Mouse (Mus musculus) cerebellum, adult (tissue): ENCODE measurements around the gene Mrpl49.

Experiments
- ATAC-seq: cut with Nextera tagmentation; 2 replicates; pipeline ENCODE4 v1.9.2; 2017; ENCODE audit warnings: mild to moderate bottlenecking, moderate library complexity, mixed read lengths; ENCODE audit not compliant: insufficient number of reproducible peaks, low FRiP score, low TSS enrichment

The Mrpl49 gene

DNA sequence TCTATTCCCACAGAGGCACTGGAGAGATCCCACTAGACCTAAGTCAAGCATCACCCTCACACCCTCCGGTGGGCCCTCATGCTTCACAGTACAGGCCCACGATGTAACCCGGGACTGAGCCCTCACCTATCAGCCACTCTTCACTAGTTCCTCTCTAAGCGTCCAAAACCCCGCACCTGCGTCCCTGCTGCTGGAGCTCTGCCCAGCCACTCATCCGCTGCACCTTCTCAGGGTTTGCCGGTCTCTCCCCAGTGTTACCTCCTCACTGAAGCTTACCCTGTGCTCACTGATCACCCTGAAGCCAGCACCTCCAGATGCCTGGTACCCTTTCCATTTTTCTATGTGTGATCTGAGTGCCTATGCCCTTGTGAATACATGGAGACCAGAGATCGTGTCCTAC, 15.3 kb downstream of the Mrpl49 start:
- ATAC-seq: no peak

DNA sequence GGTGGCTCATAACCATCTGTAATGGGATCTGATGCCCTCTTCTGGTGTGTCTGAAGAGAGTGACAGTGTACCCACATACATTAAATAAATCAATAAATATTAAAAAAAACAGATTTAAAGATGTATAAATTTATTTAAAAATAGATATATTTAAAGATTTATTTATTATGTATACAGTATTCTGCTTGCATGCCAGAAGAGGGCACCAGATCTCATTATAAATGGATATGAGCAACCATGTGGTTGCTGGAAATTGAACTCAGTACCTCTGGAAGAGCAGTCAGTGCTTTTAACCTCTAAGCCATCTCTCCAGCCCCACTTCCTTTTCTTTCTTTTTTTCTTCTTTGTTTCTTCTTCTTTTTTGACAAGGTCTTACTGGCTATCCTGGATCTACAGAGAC, 17.6 kb downstream of the Mrpl49 start:
- ATAC-seq: no peak

DNA sequence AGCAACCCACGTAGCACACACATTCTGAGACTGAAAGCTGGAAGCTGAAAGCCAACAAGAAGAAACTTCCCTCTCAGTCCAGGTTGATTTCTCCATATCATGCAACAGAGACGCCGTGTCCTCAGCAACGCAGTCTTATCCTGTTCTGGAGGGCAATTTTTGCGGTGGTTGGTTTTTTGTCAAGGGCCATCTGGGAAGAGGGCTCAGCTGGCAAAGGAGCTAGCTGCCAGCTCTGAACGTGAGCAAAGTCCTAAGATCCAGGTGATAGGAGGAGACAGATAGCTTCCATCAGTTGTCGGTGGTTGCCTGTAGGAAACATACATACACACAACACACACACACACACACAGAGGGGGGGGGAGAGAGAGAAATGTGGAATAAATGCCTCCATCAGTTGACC, 19.3 kb downstream of the Mrpl49 start:
- ATAC-seq: no peak

DNA sequence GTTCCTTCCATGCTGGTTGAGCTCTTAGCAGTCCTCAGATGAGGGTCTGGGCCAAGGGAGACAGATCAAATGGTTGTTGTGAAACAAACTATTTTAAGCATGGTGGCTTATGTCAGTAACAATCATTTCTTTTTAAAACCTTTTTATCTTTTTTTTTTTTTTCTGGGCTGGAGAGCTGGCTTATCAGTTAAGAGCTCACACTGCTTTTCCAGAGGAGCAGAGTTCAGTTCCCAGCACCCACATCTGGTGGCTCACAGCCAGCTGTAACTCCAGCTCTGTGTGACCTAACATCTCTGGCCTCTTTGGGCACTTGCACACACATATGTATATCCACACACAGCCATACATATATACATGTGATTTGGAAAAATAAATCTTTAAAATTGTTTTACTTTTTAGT, 19.9 kb downstream of the Mrpl49 start:
- ATAC-seq: no peak

DNA sequence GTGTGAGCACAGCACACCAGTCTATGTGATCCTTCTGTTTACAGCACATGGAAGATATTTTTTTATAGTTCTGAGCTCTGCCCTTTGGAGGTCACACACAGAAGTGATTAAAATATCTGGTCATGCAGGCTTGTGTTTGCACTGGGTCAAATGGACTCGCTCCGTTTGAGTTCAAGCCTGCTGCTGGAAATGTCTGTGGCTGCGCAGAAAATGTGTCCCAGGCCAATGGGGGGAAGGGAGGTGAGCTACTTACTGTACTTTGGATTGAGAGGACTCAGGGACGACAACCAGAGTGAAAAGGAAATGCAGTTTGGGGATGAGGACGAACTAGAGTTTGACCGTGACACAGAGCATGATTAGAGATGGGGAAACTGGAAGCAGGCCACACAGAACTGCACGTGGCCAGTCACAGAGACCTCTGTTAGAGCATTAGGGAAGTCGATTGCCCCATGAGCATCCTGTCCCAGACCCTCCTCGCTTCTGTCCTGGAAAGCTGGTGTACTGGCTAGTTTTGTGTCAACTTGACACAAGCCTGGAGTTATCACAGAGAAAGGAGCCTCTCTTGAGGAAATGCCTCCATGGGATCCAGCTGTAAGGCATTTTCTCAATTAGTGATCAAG, 21.5 kb downstream of the Mrpl49 start:
- ATAC-seq: no peak

DNA sequence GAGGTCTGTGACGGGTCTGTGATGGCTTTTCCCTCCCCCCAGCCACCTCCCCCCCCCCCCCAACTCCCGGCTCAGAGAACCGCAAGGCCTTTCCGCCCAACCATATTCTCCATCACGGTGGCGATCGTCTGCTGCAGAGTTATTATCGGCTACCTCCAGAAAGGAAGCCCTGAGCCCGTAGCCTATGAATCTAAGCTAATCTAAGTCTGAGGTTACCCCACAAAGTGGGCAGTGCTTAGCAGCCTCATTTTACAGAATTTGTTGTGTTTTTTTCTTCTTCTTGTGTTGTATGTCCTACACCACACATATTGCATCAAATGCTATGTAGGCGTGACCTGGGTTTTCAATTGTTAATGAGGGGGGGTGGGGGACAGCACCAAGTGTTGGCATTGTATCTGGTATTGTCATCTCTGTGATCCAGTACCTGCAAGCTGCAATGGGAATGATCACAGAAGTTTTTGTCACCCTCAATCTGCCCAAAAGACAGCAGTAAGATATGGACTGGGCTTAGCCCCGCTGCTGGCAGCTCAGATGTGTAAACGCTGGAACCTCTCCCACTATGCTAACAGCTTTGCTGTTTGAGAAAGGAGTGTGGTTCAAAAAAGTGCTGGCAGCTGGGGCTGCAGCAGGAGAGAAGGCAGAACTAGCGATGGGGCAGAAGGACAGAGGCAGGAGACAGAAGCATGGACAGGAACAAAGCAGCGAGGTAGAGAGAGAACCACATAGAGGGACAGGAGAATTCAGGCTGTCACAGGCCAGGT, 26.9 kb downstream of the Mrpl49 start:
- ATAC-seq: no peak

DNA sequence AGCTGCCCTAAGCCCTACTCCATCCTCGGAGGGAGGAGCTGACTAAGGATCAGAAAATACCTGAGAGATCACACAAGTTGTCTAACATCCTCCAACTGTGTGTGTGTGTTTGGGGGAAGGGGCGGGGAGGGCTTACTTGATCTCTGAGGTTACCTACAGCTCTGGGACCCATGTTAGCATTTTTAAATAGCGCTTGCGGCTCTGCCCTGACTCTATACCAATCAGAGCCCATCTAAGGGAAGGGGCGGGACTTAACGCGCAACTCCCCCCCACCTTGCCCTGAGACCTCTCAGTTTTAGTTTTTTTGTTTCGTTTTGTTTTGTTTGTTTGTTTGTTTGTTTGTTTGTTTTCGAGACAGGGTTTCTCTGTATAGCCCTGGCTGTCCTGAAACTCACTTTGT, 28.2 kb downstream of the Mrpl49 start:
- no peak for ATAC-seq

DNA sequence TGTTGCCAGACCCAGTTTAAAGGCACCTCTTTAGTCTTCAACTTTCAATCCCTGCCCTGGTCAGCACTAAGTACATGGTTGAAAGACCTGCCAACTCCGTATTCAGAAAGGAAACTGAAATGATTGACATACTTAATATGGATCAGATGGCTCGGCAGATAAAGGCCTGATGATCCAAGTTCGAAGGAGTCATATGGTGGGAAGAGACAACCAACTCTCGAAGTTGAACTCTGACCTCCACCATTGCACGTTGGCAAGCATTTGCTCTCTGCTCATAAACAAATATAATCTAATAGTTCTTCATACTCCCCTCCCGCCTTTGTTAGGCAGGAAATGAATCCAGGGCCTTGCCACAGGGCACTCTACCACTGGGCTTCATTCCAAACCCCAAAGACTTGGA, 28.6 kb downstream of the Mrpl49 start:
- no peak for ATAC-seq

DNA sequence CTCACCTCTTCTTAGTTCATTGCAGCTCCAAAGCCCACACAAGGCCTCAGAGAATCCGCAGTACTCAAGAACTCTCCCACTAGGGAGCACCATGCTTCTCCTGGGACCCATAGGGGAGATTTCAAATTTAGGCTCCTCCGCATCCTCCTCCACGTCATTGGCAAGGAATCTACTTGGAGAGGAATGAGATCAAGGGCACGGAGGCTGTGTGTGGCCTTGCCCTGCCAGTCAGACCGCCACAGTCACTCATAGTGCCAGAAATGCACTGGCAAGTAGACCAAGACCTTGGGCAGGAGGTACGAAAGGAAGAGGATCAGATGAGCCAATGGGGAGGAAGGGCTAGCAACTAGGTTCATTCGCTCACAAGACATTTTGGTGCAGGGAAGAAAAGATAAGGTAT, 33.7 kb downstream of the Mrpl49 start:
- ATAC-seq: no peak

DNA sequence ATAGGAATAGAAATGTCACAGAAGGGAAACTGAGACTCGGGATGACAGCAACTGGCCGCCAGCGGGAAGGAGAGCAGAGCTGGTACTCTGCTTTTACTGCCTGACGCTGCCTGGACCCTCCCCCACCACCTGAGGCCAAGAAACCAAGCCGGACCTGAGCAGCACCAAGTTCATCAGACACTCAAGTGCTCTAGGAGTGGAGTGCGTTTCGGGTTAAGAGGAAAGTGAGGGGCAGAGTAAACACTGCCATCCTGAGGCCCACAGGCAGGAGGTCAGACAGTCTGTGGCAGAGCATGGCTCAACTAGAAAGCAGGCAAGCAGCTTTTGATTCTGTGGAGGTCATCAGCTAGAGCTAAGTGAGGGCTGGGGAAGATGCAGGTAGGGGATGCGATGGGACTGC, 34.5 kb downstream of the Mrpl49 start:
- ATAC-seq: no peak

DNA sequence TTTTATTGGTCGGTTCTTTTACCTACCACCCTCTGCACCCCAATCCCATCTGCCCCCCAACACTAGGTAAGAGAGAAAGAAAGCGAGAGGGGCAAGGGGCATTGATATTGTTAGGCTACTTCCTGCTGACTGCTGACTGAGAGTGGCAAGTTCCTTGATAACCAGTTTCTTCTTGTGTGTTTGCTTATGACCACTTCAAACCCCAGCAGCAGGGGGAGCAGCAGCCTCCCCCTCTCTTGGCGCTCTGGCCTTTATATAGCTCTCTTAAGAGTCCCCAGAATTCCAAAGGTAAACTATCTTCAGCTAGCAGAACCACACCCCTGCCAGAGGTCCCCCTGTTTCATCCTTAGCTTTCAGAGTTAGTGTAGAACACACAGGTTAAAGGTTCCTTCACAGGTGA, 37.3 kb downstream of the Mrpl49 start:
- no peak for ATAC-seq

DNA sequence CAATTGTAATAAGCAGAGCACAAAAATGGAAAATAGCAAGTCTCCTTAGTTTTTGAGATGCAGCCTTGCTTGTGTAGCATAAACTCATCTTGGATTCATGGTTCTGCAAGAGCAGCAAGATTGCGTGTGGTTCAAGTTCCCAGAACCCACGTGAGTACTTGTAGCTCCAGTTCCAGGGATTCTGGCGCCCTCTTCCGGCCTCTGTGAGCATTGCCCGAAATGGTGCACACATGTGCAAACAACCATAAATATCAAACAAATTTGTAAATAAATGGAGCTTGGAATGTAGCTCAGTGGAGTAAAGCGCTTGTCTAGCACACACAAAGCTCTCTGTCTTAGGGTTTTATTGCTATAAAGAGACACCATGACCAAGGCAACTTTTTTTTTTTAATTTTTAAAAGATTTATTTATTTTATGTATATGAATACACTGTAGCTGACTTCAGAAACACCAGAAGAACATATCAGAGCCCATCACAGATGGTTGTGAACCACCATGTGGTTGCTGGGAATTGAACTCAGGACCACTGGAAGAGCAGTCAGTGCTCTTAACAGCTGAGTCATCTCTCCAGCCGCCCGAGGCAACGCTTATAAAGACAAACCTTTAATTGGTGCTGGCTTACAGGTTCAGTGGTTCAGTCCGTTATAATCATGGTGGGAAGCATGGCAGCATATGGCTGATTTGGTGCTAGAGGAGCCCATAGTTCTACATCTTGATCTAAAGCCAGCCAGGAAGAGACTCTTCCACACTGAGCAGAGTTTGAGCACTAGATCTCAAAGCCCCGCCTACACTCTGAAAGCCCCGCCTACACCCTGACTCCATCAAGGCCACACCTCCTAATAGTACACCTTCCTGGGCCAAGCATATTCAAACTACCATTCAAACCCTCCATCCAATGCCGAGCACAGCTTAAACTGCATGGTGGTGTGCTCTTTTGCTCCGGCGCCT, 39.2 kb downstream of the Mrpl49 start:
- ATAC-seq: no peak

DNA sequence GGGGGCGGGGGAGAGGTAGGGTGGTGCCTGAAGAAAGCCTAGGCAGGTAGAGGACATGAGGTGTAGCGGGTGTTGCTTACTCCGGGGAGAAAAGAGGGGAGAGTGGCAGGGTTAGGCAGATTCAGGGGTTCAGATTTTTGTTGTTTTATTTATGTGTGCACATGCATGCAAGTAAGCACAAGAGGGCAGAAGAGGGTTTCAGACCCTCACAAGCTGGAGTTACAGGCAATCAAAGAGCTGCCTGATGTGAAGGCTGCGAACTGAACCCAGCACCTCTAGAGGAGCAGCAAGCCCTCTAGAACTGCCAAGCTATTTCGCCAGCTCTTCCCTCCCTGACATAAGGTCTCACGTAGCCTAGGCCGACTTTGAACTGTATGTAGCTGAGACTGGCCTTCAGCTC, 41.1 kb downstream of the Mrpl49 start:
- no peak for ATAC-seq

DNA sequence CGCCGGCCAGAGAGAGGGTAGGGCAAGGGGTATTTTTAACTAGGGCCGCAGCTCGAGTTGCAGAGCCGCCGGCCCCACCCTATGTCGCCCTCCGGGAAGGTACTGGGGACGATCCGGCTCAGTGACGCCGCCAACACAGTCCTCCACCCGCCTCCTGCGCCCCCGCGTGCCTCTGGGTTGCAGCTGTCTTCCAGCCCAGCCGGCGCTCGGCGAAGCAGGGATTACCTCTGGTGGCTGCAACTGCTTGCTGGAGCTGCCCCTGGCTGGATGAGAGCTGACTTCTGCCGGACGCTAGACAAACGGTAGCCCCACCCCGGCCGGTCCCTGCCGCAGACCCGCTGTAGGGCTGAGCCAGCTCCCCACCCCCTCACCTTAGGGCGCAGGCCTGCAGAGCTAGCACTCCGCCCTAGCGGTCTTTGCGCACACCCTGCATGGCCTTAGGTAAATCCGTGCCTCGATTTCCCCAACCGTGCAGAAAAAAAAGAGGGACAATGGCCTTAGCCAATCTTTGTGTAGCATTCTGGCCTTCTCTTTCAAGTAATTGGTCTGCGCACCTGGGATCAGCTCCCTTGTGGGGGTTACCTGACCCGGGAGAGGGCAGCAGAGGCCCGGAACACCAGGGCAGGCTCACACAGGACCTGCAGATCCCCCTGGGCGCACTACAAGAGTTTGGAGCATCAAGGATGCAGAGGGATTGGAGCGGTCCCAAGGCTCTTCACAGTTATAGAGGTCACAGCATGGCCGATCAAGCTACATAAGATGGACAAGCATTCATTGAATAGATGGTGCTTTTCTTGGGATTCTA, 41.9 kb downstream of the Mrpl49 start, which contains the start of gene Capn1:
Gene Capn1, minus strand, starts transcription at position 387 of the 805 bp plus-strand sequence.
- ATAC-seq: peak; percentile 36; the same call in 1 of the 2 replicates

DNA sequence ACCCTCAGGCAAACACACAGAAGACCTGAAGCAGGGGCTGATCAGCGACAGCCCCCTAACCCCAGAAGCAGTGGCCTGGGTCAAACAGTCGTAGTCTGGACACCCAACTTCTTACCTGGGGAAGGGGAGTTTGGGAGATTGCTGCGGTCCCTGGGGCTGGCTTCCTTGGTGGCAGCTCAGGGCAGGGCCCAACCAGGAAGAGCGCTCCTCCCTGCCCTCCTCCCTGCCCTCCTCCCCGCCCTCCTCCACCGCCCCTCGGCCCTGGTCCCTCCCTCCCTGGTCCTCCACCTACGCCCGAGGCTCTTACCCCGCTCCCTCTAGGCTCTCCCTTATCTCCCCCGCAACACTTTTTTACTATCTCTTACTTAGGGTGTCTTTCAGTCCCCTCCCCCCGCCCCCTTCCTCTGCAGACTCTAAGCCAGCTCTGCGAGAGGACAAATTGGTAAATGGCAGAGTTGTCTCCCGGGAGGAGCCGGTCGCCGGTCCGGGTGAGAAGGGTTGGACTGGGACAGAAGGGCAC, 42.5 kb downstream of the Mrpl49 start:
- ATAC-seq: peak; percentile 69; the same call in 1 of the 2 replicates

DNA sequence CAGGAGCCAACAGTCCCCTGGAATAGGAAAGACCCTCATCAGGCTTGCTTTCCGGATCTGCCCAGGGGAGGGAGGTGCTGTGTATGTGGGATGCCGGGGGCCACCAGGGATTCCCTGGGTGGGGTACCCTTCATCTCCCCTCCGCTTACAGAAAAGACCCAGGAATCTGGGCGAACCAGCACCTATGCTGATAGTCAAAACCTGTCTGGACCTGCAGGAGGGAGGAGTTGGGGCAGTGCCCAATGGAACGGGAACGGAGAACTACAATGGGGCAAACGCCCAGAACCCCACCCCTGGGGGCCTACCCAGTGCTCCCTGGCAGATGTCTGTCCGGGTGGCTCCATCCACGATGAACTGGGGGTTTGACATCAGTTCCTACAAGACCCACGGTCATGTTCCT, 43.9 kb downstream of the Mrpl49 start:
- no peak for ATAC-seq

DNA sequence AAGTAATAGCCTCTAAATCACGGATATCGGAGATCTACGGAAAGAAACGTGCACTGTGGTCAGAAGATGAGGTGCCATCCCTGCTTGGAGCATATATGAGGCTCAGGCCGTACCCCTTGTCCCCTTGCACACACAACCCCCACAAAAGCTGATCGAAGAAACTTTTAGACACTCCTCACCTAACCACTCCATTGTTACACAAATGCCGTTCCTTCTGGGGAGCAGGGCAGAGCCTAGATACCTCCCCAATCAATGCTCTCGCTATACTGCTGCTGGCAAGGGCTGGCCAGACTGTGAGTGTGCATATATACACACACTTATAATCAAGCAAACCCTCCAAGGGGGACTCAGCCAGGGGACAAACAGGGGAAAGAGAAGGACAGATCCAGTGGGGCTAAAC, 48.4 kb downstream of the Mrpl49 start:
- no peak for ATAC-seq

DNA sequence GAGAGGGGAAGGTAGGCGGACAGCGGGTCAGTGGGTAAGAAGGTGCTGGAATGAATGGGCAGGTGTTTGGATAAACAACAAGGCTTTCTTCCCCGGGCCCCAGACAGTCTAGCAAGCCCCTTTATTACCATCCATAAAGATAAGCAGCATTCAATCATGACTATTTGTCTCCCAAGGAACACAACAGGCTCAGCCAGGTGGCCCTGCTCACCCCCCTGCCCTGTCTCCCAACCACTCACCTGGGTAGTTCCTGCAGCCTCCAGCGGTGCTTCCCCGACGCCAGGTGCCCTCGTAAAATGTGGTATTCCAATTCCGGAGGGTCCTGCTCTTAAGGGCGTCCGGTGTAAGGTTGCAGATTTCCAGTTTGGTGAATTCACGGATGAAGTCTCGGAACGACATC, 50.6 kb downstream of the Mrpl49 start:
- no peak for ATAC-seq

DNA sequence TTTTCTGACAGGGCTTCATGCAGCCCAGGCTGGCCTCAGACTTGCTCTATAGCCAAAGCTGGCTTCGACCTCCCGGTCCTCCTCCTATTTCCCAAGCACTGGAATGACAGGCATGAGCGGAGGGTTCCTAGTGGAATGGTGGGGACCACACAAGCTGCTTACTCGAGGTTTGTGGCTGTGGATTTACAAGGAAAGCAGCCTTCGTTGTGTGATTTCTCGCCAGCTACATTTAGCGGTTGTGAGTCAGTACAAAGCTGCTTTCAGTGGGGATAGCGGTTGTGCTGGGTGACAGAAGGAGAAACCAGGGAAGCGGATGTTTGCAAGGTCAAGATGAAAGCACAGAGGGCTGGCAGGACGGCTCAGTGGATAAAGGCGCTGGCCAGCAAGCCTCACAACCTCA, 52.0 kb downstream of the Mrpl49 start:
- no peak for ATAC-seq
